Mouse (Mus musculus) thymus, postnatal 10 days (tissue): ENCODE results near the gene Gatm.
A peak's percentile ranks its signal among the peaks of the same experiment; 100 is the strongest.

Source experiments
- DNase-seq, 2 experiments: peaks; one replicate each; pipeline ENCODE4 v3.0.0; 2021; ENCODE audit warnings: low spot score in 2 of 2

Gene Gatm

DNA sequence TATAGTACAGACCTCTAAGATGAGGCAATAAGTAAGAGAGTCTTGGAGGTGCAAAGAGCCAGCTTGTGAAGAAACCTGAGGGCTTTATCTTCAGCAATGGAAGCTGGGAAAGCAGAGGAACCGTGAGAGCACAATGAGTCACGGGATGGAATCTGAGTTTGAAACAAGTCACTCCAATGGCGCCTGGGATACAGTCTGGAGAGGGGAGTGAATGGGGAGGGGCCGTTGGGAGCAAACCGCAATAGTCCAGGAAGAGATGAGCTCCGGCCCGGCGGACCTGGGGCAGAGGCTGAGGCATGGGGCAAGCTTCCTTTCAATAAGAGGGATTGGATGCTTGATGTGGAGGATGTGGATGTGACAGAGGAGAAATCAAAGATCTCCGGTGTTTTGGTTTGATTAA, 2.3 kb downstream of the Gatm start:
- DNase-seq, result no peak

DNA sequence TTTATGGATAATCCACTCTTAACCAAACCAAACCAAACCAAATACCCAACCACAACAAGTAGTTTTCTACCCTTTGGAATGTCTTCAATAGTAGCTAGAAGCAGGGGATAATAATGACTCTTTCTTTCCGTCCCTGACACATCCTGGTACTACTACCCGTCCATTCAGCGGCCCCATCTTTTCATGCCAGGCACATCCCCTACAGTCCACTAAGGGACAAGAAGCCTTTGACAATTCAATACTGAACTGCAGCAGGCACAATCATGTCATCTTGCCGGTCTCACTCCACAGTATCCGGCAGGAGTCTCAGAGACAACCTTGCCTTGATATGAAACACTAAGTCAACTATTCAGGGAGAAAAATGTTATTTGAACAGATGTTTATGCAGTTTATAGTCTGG, 5.3 kb downstream of the Gatm start:
- no peak for DNase-seq

DNA sequence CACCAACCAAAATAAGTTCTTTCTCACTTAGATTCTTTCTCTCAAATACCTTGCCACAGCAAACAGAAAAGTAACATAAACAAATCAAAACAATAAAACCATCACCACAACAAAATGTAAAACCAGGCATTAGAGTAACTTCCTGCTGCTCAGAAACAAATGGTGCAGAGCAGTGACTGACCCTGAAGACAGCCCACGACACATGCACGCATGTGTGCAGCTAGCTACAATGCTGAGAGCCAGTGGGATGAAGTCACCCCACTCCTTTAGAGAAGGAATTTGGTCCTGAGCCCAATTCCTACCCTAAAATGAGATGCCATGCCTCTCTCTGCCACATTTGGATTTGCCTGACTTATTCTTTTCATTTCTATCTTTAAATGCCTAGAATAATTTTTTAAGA, 9.7 kb downstream of the Gatm start:
- DNase-seq, result no peak

DNA sequence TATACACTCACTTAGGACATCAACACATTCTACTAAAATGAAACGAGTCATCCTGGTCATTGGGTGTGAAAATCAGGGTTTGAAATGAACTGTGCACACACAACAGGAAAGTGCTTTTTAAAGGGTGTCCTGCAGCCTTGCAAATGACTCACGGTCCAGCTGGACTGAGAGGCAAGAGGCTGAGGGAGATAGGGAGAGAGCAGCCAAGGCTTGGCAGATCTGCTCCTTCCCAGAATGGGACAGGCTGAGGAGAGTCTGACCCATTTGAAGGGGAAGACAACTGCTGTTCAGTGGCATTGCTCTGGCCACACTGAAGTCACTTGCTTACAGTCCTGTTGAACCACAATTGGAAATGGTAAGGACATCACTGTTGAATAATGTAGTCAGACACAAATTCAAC, 11.4 kb downstream of the Gatm start:
- DNase-seq, result no peak

DNA sequence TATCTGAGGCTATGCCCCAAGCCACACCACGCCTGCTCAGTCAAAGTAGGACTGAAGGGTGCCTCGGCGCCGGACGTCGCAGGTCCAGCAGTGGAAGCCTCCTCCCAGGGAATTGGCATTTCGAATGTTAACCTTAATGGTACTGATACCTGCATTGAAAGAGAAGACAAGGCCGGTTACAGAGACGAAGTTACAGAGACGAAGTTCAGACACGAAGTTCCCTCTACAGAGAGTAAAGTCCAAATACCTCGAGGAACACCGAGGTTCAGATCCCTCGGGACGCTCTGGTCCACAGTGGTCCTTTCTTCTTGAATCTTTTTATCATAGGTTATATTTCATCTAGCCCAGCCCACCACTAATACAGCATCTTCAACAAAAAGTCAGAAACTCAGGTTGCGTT, 15.6 kb downstream of the Gatm start:
- no peak for DNase-seq

DNA sequence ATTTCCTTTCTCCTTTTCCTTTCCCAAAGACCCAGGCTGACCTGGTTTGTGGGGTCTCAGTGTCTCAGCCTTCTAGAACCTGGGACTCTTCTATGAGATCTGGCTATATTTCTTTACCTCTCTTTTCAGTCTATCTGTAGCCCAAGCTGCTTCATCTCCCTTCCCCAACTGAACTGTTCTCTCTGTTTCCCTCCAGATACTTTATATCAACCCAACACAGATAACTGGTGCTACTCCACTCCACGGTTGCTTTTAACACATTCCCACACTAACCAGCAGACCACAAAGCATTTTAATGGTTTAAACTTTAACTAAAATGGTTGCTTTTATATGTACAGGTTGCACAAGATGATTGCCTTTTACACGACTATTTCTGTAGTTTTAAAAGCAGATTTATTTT, 19.9 kb downstream of the Gatm start:
- no peak for DNase-seq

DNA sequence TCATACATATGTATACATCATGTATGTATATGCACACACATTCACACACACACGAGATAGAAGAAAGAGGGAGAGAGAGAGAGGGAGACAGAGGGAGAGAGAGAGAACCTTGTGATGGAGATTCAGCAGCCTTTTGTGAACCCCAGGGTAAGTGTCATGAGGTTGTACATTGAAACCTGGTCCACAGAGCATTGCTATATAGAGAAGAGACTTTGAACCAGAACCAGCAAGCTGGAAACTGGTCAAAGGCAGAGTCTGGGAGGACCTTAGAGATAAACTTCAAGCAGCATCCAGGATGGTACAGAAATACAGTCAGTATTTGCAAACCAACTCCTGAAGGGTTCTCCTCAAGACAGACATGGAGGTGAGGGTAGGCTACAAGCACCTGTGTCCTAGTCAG, 20.8 kb downstream of the Gatm start:
- DNase-seq, result no peak

DNA sequence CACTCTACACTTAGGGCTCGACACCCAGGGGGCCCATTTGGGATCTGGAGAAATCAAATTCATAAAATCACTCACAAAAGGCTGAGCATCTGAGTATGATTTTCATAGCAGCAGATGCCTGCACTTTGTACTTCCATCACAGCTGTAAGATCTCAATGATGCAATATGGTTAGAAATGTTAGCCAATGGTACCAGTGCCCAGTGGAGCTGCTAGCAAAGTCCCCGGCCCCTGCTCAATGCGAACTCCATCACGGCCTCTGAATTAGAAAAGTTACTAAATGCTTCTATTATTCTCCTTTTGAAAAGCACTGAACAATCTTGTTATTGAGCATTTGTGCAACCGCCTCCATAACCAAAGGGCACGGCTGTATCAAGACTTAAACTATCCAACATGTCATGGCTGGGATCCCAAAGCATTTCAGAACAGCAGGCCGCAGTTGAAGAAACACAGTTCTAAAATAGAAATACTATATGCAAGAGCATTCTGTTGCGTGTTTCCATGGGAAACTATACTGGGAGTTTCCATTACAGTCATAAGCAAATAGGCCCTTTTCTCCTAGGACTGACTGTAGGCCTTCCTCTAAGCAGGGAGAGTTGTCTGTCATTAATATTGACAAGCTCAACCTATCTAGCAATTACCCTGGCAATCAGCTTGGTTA, 23.1 kb downstream of the Gatm start:
- DNase-seq, result no peak

DNA sequence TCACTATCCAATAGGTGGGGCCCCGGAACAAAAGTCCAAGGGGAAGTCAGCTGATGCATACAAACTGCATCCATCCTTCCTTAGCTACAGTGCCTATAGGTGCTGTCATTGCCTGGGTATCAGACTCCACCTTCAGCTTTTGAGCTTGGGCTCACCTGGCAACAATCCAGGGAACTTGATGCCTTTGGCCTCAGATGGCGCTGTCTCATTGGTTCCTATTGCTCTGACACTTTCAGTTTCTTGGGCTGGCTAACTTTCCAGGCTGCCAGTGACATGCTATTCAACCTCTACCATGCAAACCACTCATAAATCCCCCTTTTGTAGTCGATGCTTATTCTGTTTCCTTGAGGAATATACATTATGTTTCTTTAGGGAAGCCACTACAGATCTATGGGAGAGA, 24.8 kb downstream of the Gatm start:
- DNase-seq, result no peak

DNA sequence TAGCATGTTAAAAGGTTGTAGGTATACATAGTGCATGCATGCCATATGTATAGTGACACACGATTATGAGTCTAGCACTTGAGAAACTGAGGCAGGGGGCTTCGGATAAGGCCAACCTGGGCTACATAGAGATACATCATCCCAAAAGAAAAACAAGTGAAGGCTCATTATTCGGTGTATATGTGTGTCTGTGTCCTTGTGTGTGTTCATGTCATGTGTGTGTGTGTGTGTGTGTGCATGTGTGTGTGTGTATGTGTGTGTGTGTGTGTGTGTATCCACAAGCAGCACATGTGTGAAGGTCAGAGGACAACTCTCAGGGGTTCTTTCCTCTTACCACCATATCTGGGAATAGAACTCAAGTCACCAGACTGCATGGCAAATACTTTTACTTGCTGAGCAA, 28.8 kb downstream of the Gatm start:
- DNase-seq, result no peak

DNA sequence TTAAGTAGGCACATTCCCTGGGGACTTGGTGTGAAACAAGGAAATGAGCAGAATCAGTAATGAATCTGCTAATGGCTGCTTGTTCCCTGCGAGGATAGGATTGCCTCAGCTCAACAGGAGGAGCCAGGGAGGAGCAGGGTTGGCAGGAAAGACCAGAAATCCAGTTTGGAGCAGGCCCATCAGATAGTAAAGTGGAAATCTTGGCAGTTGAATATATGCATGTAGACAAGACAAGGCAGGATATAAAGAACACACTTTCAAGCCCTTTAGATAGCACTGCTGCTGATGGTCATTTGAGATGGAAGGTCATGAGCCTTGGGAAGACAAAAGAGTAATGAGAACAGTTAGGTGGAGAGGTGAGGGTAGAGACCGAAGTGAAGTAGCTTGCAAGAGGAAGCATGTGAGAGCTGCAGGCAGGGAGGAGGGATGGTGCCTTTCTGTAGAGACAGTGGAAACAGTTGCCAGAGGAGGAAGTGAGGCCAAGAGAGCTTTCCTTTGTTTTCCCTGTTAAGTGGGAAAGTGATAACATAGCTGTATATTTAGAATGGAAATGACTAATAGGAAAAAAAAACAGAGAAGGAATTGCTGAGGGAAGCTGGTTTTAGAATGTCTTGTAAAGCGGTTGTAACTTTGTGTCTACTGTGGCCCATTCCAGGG, 29.6 kb downstream of the Gatm start:
- DNase-seq, result no peak

DNA sequence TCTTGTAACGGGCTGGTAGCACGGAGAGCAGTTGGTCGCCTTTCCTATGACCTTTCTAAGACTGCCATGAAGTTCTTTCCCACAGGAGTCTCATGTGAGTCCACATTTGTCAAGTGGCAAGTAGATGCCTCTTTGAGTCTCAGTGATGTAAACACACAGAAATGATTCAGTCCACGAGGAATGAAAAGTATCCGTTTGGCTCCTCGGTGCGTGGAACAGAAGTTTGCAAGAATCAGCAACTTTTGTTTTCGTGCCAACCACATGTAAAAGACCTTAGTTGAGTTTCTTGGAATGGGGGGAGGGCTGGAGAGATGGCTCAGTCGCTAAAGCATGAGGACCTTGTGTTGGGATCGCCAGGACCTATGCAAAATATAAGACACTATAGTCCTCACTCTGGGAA, 30.7 kb downstream of the Gatm start:
- no peak for DNase-seq

DNA sequence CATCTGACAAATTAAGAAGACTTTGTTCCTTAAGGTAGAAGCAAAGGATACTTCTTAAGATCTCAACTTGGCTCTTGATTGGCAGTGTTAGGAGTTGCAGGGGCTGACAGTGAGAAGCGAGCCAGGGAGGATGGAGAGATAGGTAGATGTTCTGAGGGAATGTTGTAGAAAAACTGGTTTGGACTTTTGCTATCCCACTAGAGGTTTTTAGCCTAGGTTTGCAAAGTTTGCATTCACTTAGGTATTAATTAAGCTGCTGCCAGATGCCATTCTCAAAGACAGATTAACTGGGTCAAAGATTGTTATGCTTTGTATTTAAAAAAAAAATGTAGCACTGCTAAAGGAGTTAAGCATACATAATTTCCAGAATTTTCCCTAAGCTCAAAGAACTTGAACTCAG, 33.8 kb downstream of the Gatm start:
- no peak for DNase-seq

DNA sequence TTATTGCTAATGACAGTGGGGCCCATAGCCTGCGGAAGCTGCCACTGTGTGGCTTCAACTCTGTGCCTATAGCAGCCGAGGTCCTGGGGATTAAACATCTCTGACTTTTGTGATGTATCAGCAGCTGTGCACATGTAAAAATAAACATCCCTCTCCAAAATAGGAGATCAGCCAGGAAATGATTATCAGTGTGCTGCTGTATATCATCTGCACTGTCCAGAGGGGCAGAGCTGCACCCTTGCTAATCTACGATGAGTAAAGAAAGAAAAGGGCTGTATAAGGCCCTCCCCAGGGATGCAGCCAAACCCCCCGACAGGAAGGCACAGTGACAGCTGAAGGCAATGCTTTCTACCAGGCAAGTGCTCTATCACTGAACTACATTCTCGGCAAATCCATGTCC, 34.8 kb downstream of the Gatm start:
- DNase-seq, result no peak

DNA sequence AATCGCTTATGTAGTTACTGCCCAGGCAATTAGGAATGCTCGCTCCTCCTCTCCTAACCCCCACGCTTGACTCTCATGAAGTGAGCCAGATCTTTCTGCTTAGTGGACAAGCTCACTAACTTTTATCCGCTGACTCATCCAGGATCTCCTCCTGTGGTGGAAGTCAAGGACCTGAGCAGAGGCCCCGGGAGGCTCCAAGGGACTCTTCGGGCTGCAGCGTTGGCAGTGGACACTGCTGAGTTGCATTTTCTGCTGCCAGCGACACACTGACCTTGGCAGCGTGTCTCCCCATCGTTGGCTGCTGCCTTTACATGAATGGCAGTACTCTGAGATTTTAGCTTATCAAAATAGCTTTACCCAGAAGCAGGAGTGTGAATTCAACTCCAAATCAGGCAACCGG, 35.6 kb downstream of the Gatm start:
- DNase-seq, result no peak

DNA sequence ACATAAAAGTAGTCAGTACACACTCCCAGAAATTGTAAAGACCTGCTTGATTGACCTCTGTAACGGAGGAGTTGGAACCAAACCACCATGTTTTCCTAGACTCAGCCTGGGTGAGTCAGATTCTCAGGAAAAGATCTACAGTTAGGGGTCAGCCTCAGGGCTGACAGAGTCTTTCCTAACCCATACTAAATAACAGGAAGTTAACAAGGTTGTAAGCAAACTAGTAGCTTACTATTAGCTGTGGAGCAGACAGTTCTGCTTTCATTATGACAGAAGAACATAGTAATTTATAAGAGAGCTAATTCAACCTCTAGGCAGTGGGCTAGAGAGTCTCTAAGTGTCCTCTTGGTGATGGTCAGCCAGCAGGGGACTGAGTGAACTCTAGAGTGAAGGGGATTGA, 38.7 kb downstream of the Gatm start:
- DNase-seq, result no peak

DNA sequence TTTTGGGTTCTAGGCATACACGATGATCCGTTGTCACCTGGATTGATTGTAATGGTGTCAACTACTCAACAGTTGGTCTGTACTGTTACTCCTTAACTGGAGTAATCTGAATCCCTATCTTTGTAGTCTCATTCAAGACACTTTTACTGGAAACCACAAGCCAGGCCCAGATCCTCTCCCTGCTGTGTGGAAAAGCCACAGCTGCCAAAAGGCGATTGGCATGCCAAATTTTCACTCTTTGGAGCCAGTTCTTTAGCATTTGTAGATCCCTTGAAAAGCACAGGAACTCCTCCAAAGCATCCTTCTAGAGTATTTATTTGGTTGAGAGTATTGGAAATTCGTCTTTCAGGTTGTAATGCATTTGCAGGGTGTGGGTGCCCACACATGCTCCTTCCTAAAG, 39.8 kb downstream of the Gatm start:
- no peak for DNase-seq

DNA sequence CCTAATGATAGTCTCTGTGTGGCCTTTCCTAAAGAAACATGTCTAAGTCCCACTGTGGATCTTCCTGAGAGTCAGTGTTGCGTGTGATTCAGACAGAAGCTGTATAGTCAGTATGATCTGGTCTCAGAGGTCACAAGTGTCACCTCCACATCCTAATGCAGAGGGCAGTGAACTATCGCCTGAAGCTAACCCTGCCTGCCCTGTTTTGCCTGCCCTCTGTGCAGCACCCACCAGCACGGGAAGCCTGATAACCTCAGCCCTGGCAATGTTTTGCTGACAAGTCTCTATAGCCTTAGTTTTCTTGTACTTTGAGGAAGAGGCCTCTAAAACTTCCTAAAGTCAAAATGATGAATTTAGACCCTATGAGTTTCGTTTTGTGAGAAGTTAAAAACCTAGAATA, 40.7 kb downstream of the Gatm start:
- DNase-seq, result no peak

DNA sequence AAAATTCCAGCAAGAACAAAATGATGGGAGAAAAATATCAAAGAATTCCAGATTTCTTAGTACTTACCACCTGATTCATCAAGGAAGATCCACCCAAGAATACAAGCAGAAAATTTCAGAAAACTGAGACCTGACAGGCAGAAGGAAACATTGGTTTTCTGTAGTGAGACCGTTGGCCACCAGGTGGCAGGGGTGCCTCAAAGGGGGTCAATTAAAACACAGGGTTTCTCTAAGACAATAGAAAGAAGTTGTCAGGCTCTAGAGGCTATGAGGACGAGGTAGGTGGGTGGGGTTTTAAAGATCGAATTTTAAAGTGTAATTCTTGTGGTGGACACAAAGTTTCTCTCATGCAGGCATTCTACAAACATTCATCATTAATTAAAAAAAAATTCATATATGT, 41.7 kb downstream of the Gatm start:
- peak; percentile 34 to 69 for DNase-seq

DNA sequence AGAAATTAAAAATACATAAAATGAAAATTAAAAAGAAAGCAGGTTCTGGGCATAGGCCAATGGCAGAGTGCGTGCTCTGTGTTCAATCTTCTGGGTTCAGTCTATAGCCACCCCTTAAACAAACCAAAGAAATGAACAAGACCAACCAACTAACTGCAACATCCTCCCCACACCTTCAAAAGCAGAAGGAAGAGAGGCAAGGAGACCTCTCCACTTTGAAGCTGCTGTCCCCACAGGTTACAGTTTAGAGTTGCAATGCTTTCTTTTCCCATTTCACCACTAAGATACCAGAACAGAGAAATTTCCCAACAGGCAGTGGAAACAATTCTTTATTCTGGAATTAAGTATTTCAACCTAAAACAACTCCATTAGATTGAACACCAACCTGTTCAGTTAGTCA, 48.9 kb downstream of the Gatm start:
- DNase-seq, result no peak

DNA sequence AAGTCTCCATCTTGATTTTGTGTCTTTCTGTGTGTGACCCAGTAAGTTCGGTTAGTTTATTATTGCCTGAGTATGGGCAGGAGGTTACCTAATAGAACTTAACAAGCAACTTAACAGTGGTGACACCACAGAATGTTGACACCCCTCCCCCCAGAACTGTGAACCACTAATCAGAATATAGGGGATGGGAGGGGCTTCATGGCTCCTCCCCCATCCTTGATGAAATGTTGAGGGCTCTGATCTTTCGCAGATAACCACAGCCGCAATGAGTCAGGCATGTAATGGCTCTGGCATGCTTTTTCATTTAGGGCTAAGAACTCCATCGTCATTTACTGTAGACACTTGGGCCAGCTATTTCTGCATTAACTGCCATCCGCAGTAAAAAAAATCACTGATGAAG, 49.9 kb downstream of the Gatm start:
- DNase-seq, result no peak

DNA sequence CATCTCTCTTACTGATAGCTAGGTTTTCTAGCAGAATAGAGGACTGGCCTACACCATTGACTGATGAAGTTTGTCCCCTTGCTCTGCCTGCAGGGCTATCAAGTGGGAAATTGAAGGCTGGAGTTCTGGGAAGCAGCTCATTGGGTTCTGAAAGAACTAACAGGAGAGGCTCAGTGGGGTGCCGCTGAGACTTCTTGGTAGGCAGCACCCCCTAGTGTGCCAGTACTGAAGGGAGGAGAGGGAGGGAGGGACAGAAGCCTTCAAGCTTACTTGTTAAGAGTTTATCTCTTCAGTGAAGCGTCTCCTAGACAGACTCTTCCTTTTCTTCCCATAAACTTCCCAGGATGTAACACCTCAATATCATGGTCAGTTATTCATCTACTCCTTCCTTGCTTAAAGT, 52.8 kb downstream of the Gatm start:
- DNase-seq, result peak in 1 of 2 experiments; percentile 58
